ENCODE assay signal across 9 mouse cellular contexts in the genomic region with DNA sequence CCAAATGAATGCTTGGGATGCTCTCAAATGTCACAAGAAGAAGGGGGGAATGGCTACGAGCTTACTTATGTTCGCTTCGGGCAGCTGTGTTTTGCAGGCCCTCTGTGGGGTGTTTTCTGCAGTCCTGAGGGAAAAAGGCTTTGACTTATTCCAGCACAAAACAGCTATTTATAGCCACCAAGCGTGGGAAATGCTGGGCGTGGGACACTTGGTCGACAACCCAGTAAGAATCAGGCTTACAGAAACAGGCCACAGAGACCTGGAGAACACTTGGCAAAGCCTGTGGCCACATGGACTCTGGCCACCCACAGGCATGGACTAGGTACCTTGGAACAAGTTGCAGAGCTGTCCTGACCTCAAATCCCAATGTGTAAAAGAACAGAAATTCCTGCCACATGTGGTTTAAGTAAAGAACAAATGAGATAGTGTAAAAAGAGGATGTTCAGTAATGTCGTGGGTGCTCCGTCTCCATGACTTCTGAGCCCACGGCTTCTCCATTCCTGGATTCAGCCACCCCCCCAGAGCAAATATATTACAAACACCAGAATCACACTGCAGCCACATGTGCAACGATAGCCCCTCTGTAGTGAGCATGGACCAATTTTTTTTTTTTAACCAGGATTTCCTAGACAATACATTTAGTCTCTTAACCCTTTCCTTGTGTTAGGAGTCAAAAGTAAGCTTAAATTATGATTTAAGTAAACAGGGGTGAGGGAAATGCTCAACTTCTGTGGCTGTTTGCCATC. TPM values are rescaled to one million over a fixed set of nuclear protein-coding genes. Genes with fewer than 3 reads are reported as not detected.
DNase-seq lines count a peak whose midpoint lies in the region; ATAC-seq and TF ChIP-seq lines count a peak whose summit lies in the region.
"Had no signal": no experiment of that assay in that cellular context is flagged by ENCODE, and none has a peak within 500 bp of the region (broad histone marks: within the 10 kb centered on the region; RNA-seq: fewer than 3 reads in every experiment).

No protein-coding gene starts in this region.

- 20% methylated on average over 10 of the region's 10 CpGs for WGBS in kidney, embryonic 16.5 days
- 34% methylated on average over 10 of the region's 10 CpGs for WGBS in liver, adult 2 months
- WGBS in stomach, postnatal 0 days = 17% methylated on average over 10 of the region's 10 CpGs

- no peak for ATAC-seq in kidney, embryonic 16.5 days (ENCODE audit: low FRiP score, low TSS enrichment)
- ATAC-seq in stomach, postnatal 0 days (ENCODE audit: low FRiP score, low TSS enrichment) = no peak

- H3K36me3 ChIP-seq in kidney, embryonic 16.5 days (ENCODE audit: insufficient read depth, low read length) = no peaks in the 10 kb centered on the region
- H3K36me3 ChIP-seq in liver, adult 2 months (ENCODE audit: control insufficient read depth, insufficient read depth, low read length) = no peaks in the 10 kb centered on the region
- H3K36me3 ChIP-seq in stomach, postnatal 0 days (ENCODE audit: control insufficient read depth, insufficient read depth, low read length) = no peaks in the 10 kb centered on the region

- peak overlapping the region; percentile 78 for H3K27ac ChIP-seq in kidney, embryonic 16.5 days (ENCODE audit: low read length)
- H3K27ac ChIP-seq in liver, adult 2 months (replicated peaks; ENCODE audit: insufficient read depth, low read depth, low read length) = no peak overlapping the region
- H3K27ac ChIP-seq in stomach, postnatal 0 days (replicated peaks) = peak overlapping the region; percentile 75

- H3K27me3 ChIP-seq in kidney, embryonic 16.5 days (ENCODE audit: insufficient read depth, low read length) = no peaks in the 10 kb centered on the region
- no peaks in the 10 kb centered on the region for H3K27me3 ChIP-seq in liver, adult 2 months (ENCODE audit: control insufficient read depth, insufficient read depth, low read length)
- H3K27me3 ChIP-seq in stomach, postnatal 0 days (ENCODE audit: control insufficient read depth, insufficient read depth, low read length) = no peaks in the 10 kb centered on the region

- H3K4me2 ChIP-seq in kidney, embryonic 16.5 days (replicated peaks; ENCODE audit: low read depth, low read length) = 0 out of 2 replicates have a peak overlapping the region, but pooled peaks have one; percentile 5
- no peak overlapping the region for H3K4me2 ChIP-seq in stomach, postnatal 0 days (replicated peaks; ENCODE audit: low read depth)

- TF ChIP-seq EP300 in stomach, postnatal 0 days (optimal IDR thresholded peaks at IDR 0.05) = no peak

- no peak overlapping the region for H3K4me3 ChIP-seq in kidney, embryonic 16.5 days (ENCODE audit: low read length)
- no peak overlapping the region for H3K4me3 ChIP-seq in liver, adult 2 months (ENCODE audit: insufficient read depth, low read depth, low read length)
- H3K4me3 ChIP-seq in stomach, postnatal 0 days (ENCODE audit: low read depth, low read length) = no peak overlapping the region
- H3K4me3 ChIP-seq: erythroblast, embryonic 14.5 days had no signal

- no peak for TF ChIP-seq CTCF in brain, embryonic 14.5 days (IDR thresholded peaks at IDR 0.05; ENCODE audit: borderline replicate concordance, extremely low read depth, insufficient read depth, insufficient read length)
- TF ChIP-seq CTCF in liver, adult 2 months (IDR thresholded peaks at IDR 0.05; ENCODE audit: low read depth, low read length) = no peak
- no peak for TF ChIP-seq CTCF in stomach, postnatal 0 days (IDR thresholded peaks at IDR 0.05; ENCODE audit: low read depth)

- no peak overlapping the region for H3K9ac ChIP-seq in kidney, embryonic 16.5 days (replicated peaks; ENCODE audit: low read length)
- H3K9ac ChIP-seq in liver, adult 2 months (ENCODE audit: low read depth, low read length) = no peak overlapping the region
- H3K9ac ChIP-seq in stomach, postnatal 0 days (ENCODE audit: low read length) = no peak overlapping the region

- peak; percentile 17 to 34 for DNase-seq in cerebellum, postnatal 25 days
- DNase-seq in cerebellum, adult 9-10 months = no peak
- DNase-seq in brain, embryonic 14.5 days (ENCODE audit: low read depth) = peak; percentile 57
- DNase-seq in heart, adult 8-10 months (ENCODE audit: low spot score) = peak; percentile 84
- DNase-seq in liver, adult 2 months (ENCODE audit: extremely low read depth, low read depth, low spot score) = peak; percentile 86
- peak; percentile 43 for DNase-seq in stomach, postnatal 0 days (ENCODE audit: low spot score)
- DNase-seq in cerebellum, adult 8-10 months = no peak

- no peaks in the 10 kb centered on the region for H3K9me3 ChIP-seq in kidney, embryonic 16.5 days (ENCODE audit: low read length)
- no peaks in the 10 kb centered on the region for H3K9me3 ChIP-seq in stomach, postnatal 0 days (ENCODE audit: control insufficient read depth, low read length)

- TF ChIP-seq POLR2A in brain, embryonic 14.5 days (IDR thresholded peaks at IDR 0.05; ENCODE audit: borderline replicate concordance, extremely low read depth, insufficient read depth, insufficient read length, poor library complexity, severe bottlenecking) = no peak
- no peak for TF ChIP-seq POLR2A in liver, adult 2 months (IDR thresholded peaks at IDR 0.05; ENCODE audit: extremely low read depth, insufficient read depth, low read length)

- no peaks in the 10 kb centered on the region for H3K79me2 ChIP-seq in liver, adult 2 months (ENCODE audit: control insufficient read depth, insufficient read depth, low read length)

- peaks cover 57% of the 10 kb centered on the region for H3K4me1 ChIP-seq in kidney, embryonic 16.5 days (ENCODE audit: insufficient read depth, low read length)
- peaks cover 11% of the 10 kb centered on the region for H3K4me1 ChIP-seq in liver, adult 2 months (ENCODE audit: control insufficient read depth, insufficient read depth, low read length)
- peaks cover 13% of the 10 kb centered on the region; the same call in 1 of the 2 replicates for H3K4me1 ChIP-seq in stomach, postnatal 0 days (replicated peaks; ENCODE audit: control insufficient read depth, insufficient read depth)

RNA-seq across cellular contexts. Expression of gene Ggta1, which starts 45.7 kb away (rescaled TPM):
- polyA plus RNA-seq in brain, embryonic 14.5 days (2012; rRNA removed) = 5.7 and 7.1 TPM in 2 replicates
- total RNA-seq in heart, adult 8-10 months (2022) = 10 to 100 TPM in 3 of 4 experiments, 1 to 10 TPM in 1; 9.9 to 18.2 (median 14.5) TPM
- polyA plus RNA-seq in kidney, embryonic 16.5 days (2015; fragmentation: Nextera tagmentation; extraction: Ambion mirVana) = 23.3 and 24.2 TPM in 2 replicates
- 3.5 and 3.8 TPM in 2 replicates for total RNA-seq in liver, adult 2 months (2014; rRNA removed)
- polyA plus RNA-seq in liver, adult 2 months (2012; rRNA removed) = 0.70 and 1.3 TPM in 2 replicates
- polyA plus RNA-seq in stomach, postnatal 0 days (2015; fragmentation: Nextera tagmentation; extraction: Ambion mirVana) = 10.7 and 11.5 TPM in 2 replicates

RNA-seq across cellular contexts. Expression of gene Dab2ip, which starts 49.3 kb away (rescaled TPM):
- 118 and 126 TPM in 2 replicates for polyA plus RNA-seq in brain, embryonic 14.5 days (2012; rRNA removed)
- total RNA-seq in heart, adult 8-10 months (2022) = 10 to 100 TPM; 41.4 to 47.5 (median 46.5) TPM
- polyA plus RNA-seq in kidney, embryonic 16.5 days (2015; fragmentation: Nextera tagmentation; extraction: Ambion mirVana) = 26.3 and 28.5 TPM in 2 replicates
- 4.1 and 5.4 TPM in 2 replicates for total RNA-seq in liver, adult 2 months (2014; rRNA removed)
- polyA plus RNA-seq in liver, adult 2 months (2012; rRNA removed) = 8.4 and 8.6 TPM in 2 replicates
- 46.4 and 48.1 TPM in 2 replicates for polyA plus RNA-seq in stomach, postnatal 0 days (2015; fragmentation: Nextera tagmentation; extraction: Ambion mirVana)

Comparison
In these comparisons a context has a peak if more than half of its experiments do, and no peak if none do; other contexts are left out.
1. DNase-seq: peak in cerebellum, postnatal 25 days (2 of 2), brain, embryonic 14.5 days (single experiment), heart, adult 8-10 months (single experiment), liver, adult 2 months (single experiment) and stomach, postnatal 0 days (single experiment); none in cerebellum, adult 9-10 months (single experiment) and cerebellum, adult 8-10 months (single experiment).